Mouse (Mus musculus) heart, postnatal 14 days (tissue): Measurements from ENCODE around the gene Prkcg. TPM values are rescaled to one million over a fixed set of nuclear protein-coding genes. Genes with fewer than 3 reads are reported as not detected.

ENCODE experiments used
- DNase-seq, 2 experiments: peaks; one replicate each; pipeline ENCODE4 v3.0.0; 2021 to 2022
- intact Hi-C: fragments of 180-260 bp; cut with DNase I; formaldehyde crosslinking; loops from one replicate; pipeline ENCODE4 v1.15.1; 2025
- total RNA-seq, 2 experiments: library from RNA; stranded (reverse); gene quantifications; 2 replicates each; pipeline ENCODE4 v1.2.3; 2021

The Prkcg gene
- total RNA-seq, 2 experiments from 2014 or later: 3.2 to 3.5 TPM

GRCm38 (mm10) chr7:3349775-3350174 lies 60.8 kb downstream of the Prkcg start:
- no peak for DNase-seq
- intact Hi-C loops: no loop called here

GRCm38 (mm10) chr7:3351536-3351935 lies 62.6 kb downstream of the Prkcg start:
- intact Hi-C loops: no loop called here

DNA sequence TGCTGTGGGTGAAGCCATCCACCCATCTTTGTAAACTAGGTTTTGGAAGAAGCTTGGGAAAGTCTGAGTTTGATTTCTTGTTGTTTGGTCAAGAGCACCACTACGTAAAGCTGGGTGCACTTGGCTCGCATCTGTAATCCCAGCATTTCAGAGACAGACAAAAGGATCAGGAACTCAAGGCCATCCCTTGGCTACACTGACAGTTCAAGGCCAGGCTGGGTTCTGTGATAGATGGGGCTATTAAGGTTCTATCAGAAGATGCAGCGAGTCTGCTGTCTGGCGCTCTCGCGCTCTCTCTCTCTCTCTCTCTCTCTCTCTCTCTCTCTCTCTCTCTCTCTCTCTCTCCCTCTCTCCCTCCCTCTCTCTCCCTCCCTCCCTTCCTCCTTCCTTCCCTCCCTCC lies 65.9 kb downstream of the Prkcg start:
- DNase-seq: no peak
- intact Hi-C loops: no loop called here

More at GRCm38 (mm10) chr7:3351536-3351935, 62.6 kb downstream of the Prkcg start:
- DNase-seq: no peak

DNA sequence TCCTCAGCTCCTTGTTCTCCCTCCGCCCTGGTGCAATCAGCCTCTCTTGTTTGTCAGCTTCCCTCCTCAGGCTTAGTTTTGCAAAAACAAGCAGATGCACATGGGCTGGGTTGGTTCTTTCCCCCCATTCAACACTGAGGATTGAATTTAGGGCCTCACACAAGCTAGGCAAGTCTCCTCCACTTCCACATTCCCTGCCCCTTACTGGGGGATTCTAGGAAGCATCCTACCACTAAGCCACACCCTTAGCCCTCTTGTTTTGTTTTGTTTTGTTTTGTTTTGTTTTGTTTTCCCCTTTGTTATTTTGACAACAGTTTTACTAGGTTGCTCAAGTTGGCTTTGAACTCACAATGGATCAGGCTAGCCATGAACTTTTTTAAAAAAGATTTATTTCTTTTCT lies 71.7 kb downstream of the Prkcg start:
- DNase-seq: no peak
- intact Hi-C loops: no loop called here

GRCm38 (mm10) chr7:3365547-3366279 lies 76.7 kb downstream of the Prkcg start:
- intact Hi-C loops: no loop called here
- DNase-seq: no peak

GRCm38 (mm10) chr7:3366705-3367516 lies 77.9 kb downstream of the Prkcg start:
- DNase-seq: no peak
- intact Hi-C loops: no loop called here

DNA sequence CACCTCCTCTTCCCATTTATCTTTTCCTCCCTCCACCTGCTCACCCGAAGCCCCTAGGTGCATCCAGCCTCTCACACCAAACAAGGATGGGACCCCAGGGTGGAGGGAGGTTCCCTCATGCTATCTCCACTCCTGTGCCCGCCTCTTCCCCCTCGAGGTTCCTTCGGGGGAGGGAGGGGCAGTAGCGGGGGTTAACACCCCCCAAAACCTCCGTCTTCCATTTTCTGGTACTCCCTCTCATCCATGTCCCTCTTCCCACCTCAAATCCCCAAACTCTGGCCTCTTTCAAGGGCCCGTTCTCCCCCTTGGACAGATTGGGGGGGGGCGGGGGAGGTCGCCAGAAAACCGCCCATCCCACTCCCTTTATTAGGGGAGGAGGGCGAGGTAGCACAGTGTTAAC lies 78.6 kb downstream of the Prkcg start:
- DNase-seq: no peak
- intact Hi-C loops: no loop called here

- DNase-seq: no peak
- intact Hi-C loops: no loop called here
Observed at GRCm38 (mm10) chr7:3368311-3368710, 79.3 kb downstream of the Prkcg start.

DNA sequence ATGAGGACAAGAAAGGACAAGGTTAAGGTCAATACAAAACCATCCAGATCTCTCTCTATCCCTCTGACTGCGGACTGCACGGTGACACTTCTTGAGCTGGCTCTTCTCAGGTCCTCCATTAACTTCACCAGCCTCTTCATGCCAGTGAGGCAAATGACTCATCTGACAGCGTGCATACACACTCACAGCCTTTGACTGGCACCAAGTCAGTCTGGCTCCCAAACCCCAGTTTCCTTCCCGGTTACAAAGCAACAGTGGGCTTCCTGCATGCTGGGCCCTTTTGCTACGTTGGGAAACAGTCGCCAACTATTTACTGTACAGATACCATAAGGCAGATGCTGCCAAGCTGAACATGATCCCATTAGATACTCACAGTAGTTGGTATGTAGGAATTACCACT lies 80.2 kb downstream of the Prkcg start:
- intact Hi-C loops: no loop called here
- no peak for DNase-seq

- DNase-seq: no peak
- intact Hi-C loops: no loop called here
Observed at GRCm38 (mm10) chr7:3370407-3370806, 81.4 kb downstream of the Prkcg start.

DNA sequence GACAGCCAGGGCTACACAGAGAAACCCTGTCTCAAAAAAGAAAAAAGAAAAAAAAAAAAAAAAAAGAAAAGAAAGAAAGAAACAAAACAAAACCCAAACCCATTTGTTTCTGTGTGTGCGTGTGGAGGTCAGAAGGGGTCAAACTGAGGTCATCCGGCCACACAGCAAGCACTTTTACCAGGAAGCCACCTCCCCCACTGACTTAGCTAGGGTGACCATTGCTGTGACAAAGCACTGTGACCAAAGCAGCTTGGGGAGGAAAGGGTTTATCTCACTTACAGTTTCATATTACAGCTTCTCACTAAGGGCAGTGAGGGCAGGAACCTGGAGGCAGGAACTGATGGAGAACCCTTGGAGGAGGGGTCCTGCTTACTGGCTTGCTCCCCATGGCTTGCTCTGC lies 83.4 kb downstream of the Prkcg start:
- no peak for DNase-seq
- intact Hi-C loops: no loop called here

DNA sequence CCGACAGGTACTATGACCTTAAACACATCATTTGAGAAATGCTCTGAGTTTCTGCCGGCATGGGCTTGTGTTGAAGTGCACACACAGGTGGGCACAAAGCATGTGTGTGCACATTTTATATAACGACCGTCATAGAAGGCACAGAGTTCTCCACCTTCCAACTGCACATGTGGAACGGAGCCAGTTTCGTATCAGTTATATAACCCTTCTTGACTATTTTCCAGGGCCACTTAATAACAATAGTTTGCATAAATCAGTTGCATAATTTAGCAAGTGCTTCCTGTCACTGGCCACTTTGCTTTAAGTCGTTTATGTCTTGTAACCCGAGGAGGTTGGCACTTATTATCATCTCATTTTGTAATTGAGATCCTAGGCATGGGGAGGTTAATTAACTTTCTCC lies 84.8 kb downstream of the Prkcg start:
- intact Hi-C loops: no loop called here
- no peak for DNase-seq

DNA sequence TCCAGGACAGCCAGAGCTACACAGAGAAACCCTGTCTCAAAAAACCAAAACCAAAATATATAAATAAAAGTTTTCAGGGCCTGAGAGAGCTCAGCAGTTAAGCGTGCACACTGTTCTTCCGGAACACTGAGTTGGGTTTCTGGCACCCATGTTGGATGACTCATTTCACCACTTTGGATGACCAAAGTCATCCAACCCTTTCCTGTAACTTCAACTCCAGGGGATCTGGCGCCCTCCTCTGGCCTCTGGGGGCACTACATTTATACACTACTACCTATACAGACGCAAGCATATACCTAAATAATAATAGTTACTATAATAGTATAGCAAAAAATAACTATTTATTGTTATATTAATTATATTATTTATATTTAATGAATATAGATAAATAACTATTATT lies 87.9 kb downstream of the Prkcg start:
- intact Hi-C loops: loop anchor here (2.0 kb wide), 2 partner anchors 46 to 154 kb away; no protein-coding TSS in a partner anchor
- peak; percentile 63 to 73 for DNase-seq

Other genes starting within 250 kb of the Prkcg start
- gene AU018091, start 120.0 kb upstream of the Prkcg start, total RNA-seq: not detected
- gene Nlrp12, start 39.4 kb upstream of the Prkcg start, total RNA-seq: not detected
- gene Myadm, start 99 bp upstream of the Prkcg start, total RNA-seq: 100 to 1,000 TPM; 196 to 216 TPM
- gene Cacng7, start 43.8 kb downstream of the Prkcg start, total RNA-seq: 1 to 10 TPM; 5.3 to 5.6 TPM
- gene Cacng8, start 101.5 kb downstream of the Prkcg start, total RNA-seq: not detected
- gene Cacng6, start 135.0 kb downstream of the Prkcg start, total RNA-seq: under 1 TPM; 0.72 to 0.95 TPM
- not detected for gene Tarm1, start 213.4 kb downstream of the Prkcg start, total RNA-seq